Mouse (Mus musculus): ENCODE data around the gene Map4k4.

DNA sequence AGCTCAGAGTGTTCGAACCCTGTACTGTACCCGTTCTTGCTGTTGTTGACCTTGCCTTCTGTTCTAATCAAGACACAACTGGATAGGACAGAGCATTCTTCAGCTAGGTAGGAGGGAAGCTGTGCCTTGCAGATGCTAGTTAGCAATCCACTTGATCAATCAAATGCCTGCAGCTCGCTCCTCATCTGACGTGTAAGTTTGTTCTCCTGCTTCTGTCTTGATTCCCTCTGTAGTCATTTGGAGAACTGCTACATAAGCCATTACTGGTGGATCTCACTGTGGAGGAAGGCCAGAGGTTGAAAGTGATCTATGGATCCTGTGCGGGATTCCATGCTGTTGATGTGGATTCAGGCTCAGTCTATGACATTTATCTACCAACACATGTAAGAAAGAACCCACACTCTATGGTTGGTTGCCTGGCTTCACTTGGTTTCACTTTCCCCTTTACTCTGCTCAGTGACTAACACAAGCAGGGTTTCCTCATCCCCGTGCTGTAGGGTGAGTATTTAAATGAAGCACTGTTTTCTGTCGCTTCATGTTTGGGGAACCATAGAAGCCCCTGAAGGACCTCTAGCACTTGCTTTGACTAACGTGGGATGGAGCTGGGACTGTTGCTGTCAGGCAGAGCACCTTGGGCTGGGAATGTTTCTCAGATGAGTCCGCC is 121.9 kb downstream of the Map4k4 start:
- TF ChIP-seq POLR2A (IDR thresholded peaks at IDR 0.05; ENCODE audit: extremely low read depth, insufficient read depth, low read length) (no peak), CTCF (IDR thresholded peaks at IDR 0.05; ENCODE audit: extremely low read depth, insufficient read depth, low read length) (no peak)
